Mouse (Mus musculus) myocyte (in vitro differentiated cells): ENCODE measurements around the gene Man2a1.

Experiments
- CEBPB ChIP-seq: IDR thresholded peaks from 2 replicates; pipeline ENCODE4 v1.6.1; 2011; ENCODE audit warnings: mild to moderate bottlenecking, moderate library complexity; ENCODE audit not compliant: poor library complexity, insufficient read depth, severe bottlenecking
- E2F4 ChIP-seq: IDR thresholded peaks from one replicate; pipeline ENCODE4 v1.6.1; 2011; ENCODE audit warnings: mild to moderate bottlenecking, control low read depth, moderate library complexity; ENCODE audit not compliant: insufficient read depth
- MAX ChIP-seq: IDR thresholded peaks from one replicate; pipeline ENCODE4 v1.6.1; 2011; ENCODE audit warnings: low read depth, mild to moderate bottlenecking, control low read depth
- POLR2A ChIP-seq: IDR thresholded peaks from one replicate; pipeline ENCODE4 v1.6.1; 2011; ENCODE audit warnings: low read depth, mild to moderate bottlenecking, control low read depth, moderate library complexity; ENCODE audit not compliant: insufficient read length
- POLR2AphosphoS2 ChIP-seq: IDR thresholded peaks from one replicate; pipeline ENCODE4 v1.6.1; 2011; ENCODE audit warnings: low read depth, control low read depth; ENCODE audit not compliant: insufficient read length
- SRF ChIP-seq: IDR thresholded peaks from one replicate; pipeline ENCODE4 v1.6.1; 2011; ENCODE audit warnings: low read depth; ENCODE audit not compliant: control insufficient read depth, insufficient read length
- TCF12 ChIP-seq: IDR thresholded peaks from one replicate; pipeline ENCODE4 v1.6.1; 2011; ENCODE audit warnings: mild to moderate bottlenecking, control low read depth; ENCODE audit not compliant: poor library complexity, insufficient read depth, severe bottlenecking
- TCF3 ChIP-seq: IDR thresholded peaks from one replicate; pipeline ENCODE4 v1.6.1; 2011; ENCODE audit warnings: low read depth, control low read depth; ENCODE audit not compliant: insufficient read length
- USF1 ChIP-seq: IDR thresholded peaks from one replicate; pipeline ENCODE4 v1.6.1; 2011; ENCODE audit warnings: low read depth, mild to moderate bottlenecking, control low read depth, moderate library complexity

DNA sequence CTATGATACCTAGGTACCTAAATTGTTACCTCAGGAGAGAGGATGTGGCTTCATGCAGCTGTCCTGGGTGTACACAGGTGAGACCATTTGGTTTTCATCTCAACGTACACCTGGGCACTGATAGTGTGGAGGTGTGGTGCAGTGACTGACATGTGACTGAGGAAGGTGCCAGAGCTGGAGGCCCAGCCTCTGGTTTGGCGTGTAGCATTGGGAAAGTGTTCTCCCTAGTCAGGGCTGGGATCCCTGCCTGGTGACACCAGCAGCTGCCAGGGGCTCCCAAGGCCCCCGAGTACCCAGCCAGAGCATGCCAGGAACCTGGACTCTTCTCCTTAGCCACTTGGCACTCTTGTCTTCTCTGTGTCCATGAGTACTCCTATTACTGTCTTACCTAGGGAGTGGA, 14.3 kb downstream of the Man2a1 start:
- TF ChIP-seq POLR2A (no peak), E2F4 (no peak), USF1 (no peak), TCF3 (no peak), POLR2AphosphoS2 (no peak), SRF (no peak), CEBPB (no peak), TCF12 (no peak), MAX (no peak)
